Mouse (Mus musculus): ENCODE results near the gene Akap14. TPM values are rescaled to one million over a fixed set of nuclear protein-coding genes. Genes with fewer than 3 reads are reported as not detected.
"Not testable (repeated sequence)": the region's sequence is repeated elsewhere in the genome, so short reads cannot be mapped to it uniquely, and the experiment has no call there.

Gene Akap14
- 0.14 and 0.29 TPM in 2 replicates for polyA plus RNA-seq (2015; fragmentation: Nextera tagmentation; extraction: Ambion mirVana)

- Histone ChIP-seq H3K9ac (replicated peaks) (no peak within 1 kb of the TSS), H3K9me3 (replicated peaks) (no peaks in the 10 kb centered on the region), H3K36me3 (no peaks in the 10 kb centered on the region), H3K27ac (replicated peaks) (no peak within 1 kb of the TSS), H3K4me3 (replicated peaks) (no peak within 1 kb of the TSS), H3K4me1 (no peaks in the 10 kb centered on the region), H3K27me3 (replicated peaks) (no peaks in the 10 kb centered on the region), H3K4me2 (no peak within 1 kb of the TSS)
- no peak for ATAC-seq (ENCODE audit: low FRiP score)
- WGBS: 49% methylated on average over 5 of the region's 5 CpGs
These were observed at the start of gene Akap14 for GRCm38 (mm10) chrX:37168742-37169141. Gene Akap14, minus strand, starts transcription at chrX:37168842.

GRCm38 (mm10) chrX:37210941-37211340 is 42.3 kb upstream of the Akap14 start, which contains the start of gene Gm9:
Gene Gm9, minus strand, starts transcription at chrX:37211041.
- ATAC-seq (ENCODE audit: low FRiP score): no peak
- Histone ChIP-seq H3K27ac (replicated peaks) (no peak within 1 kb of the TSS), H3K27me3 (replicated peaks) (no peaks in the 10 kb centered on the region), H3K9ac (replicated peaks) (no peak within 1 kb of the TSS), H3K36me3 (no peaks in the 10 kb centered on the region), H3K4me3 (replicated peaks) (no peak within 1 kb of the TSS), H3K9me3 (replicated peaks) (no peaks in the 10 kb centered on the region), H3K4me1 (no peaks in the 10 kb centered on the region), H3K4me2 (no peak within 1 kb of the TSS)
- 90% methylated on average over 10 of the region's 10 CpGs for WGBS

DNA sequence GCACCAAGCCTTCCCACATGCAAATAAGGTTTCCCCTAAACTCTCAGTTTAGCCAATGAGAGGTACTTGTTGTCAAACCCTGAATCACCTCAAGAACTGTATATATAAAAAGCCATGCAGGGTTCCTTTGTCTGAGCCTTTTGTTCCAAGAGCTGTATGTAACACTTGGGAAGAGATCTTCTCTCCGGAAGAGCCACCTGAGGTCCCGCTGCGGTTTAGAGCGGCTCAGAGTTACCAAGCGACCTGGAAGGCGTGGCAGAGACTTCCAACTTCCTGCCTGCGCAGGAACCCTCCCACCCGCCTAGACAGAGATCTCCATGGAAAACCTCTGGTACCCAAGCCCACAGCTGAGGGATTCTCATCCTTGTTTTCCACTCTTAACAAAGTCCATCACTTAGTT is 30.0 kb upstream of the Akap14 start:
- Histone ChIP-seq H3K36me3 (no peaks in the 10 kb centered on the region), H3K4me2 (no peak overlapping the region), H3K27ac (replicated peaks) (no peak overlapping the region), H3K27me3 (replicated peaks) (no peaks in the 10 kb centered on the region), H3K4me3 (replicated peaks) (no peak overlapping the region), H3K4me1 (no peaks in the 10 kb centered on the region), H3K9me3 (replicated peaks) (no peaks in the 10 kb centered on the region), H3K9ac (replicated peaks) (no peak overlapping the region)
- WGBS: 58% methylated on average over 8 of the region's 8 CpGs
- no peak for ATAC-seq (ENCODE audit: low FRiP score)

GRCm38 (mm10) chrX:37191744-37192379 is 23.2 kb upstream of the Akap14 start:
- Histone ChIP-seq H3K27ac (replicated peaks) (peak overlapping the region; percentile 84), H3K9ac (replicated peaks) (peak overlapping the region; percentile 51), H3K4me3 (replicated peaks) (peak overlapping the region; percentile 53), H3K4me2 (peak overlapping the region; percentile 57), H3K27me3 (replicated peaks) (no peaks in the 10 kb centered on the region), H3K9me3 (replicated peaks) (no peaks in the 10 kb centered on the region), H3K4me1 (peaks cover 16% of the 10 kb centered on the region; the same call in 1 of the 2 replicates), H3K36me3 (0 out of 2 replicates have a peak, but pooled peaks cover 2% of the 10 kb centered on the region)
- 23% methylated on average over 28 of the region's 28 CpGs for WGBS
- peak; percentile 56 for ATAC-seq (ENCODE audit: low FRiP score)

- Histone ChIP-seq H3K9me3 (replicated peaks) (no peaks in the 10 kb centered on the region), H3K4me3 (replicated peaks) (peak within 1 kb of the TSS; percentile 53), H3K4me1 (peaks cover 16% of the 10 kb centered on the region; the same call in 1 of the 2 replicates), H3K4me2 (peak within 1 kb of the TSS; percentile 57), H3K9ac (replicated peaks) (peak within 1 kb of the TSS; percentile 51), H3K36me3 (0 out of 2 replicates have a peak, but pooled peaks cover 2% of the 10 kb centered on the region), H3K27ac (replicated peaks) (peak within 1 kb of the TSS; percentile 84), H3K27me3 (replicated peaks) (no peaks in the 10 kb centered on the region)
- ATAC-seq (ENCODE audit: low FRiP score): peak; percentile 92
- 20% methylated on average over 62 of the region's 63 CpGs for WGBS
These were observed 22.6 kb upstream of the Akap14 start, which contains the start of the genes Ndufa1 and Rnf113a1 for GRCm38 (mm10) chrX:37191105-37191743. Gene Ndufa1, minus strand, starts transcription at chrX:37191163. Gene Rnf113a1, plus strand, starts transcription at chrX:37191245.

DNA sequence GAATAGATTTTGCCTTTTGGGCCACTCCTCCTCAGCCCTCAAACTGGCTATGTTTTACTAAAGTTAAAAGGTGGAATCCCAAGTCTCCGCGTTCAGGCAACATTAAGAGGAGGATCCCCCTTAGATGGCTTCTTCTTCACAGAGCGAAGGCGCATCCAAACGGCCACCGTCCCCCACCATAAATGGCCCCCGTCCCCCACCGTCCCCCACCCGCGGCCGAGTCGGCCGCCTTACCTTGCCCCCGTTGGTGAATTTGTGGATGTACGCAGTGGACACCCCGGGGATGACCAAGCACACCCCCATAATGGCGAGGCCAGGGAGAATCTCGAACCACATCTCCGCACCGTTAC is 22.1 kb upstream of the Akap14 start:
- Histone ChIP-seq H3K4me3 (replicated peaks) (peak overlapping the region; percentile 53), H3K27ac (replicated peaks) (peak overlapping the region; percentile 84), H3K9me3 (replicated peaks) (no peaks in the 10 kb centered on the region), H3K36me3 (0 out of 2 replicates have a peak, but pooled peaks cover 2% of the 10 kb centered on the region), H3K9ac (replicated peaks) (peak overlapping the region; percentile 51), H3K4me2 (peak overlapping the region; percentile 57), H3K27me3 (replicated peaks) (no peaks in the 10 kb centered on the region), H3K4me1 (peaks cover 16% of the 10 kb centered on the region; the same call in 1 of the 2 replicates)
- WGBS: 24% methylated on average over 20 of the region's 20 CpGs
- peak; percentile 57; the same call in 1 of the 2 replicates for ATAC-seq (ENCODE audit: low FRiP score)

- 78% methylated on average over 8 of the region's 8 CpGs for WGBS
- H3K4me2 ChIP-seq; H3K36me3 ChIP-seq; H3K4me3 ChIP-seq (replicated peaks); H3K9ac ChIP-seq (replicated peaks); H3K4me1 ChIP-seq; H3K27ac ChIP-seq (replicated peaks); H3K27me3 ChIP-seq (replicated peaks); ATAC-seq (ENCODE audit: low FRiP score); H3K9me3 ChIP-seq (replicated peaks): not testable (repeated sequence)
These were observed 15.8 kb upstream of the Akap14 start for GRCm38 (mm10) chrX:37184401-37184800.

GRCm38 (mm10) chrX:37167085-37167484 is 1.6 kb downstream of the Akap14 start:
- ATAC-seq (ENCODE audit: low FRiP score): no peak
- WGBS: 43% methylated on average over 3 of the region's 3 CpGs
- Histone ChIP-seq H3K4me3 (replicated peaks) (no peak overlapping the region), H3K36me3 (no peaks in the 10 kb centered on the region), H3K27me3 (replicated peaks) (no peaks in the 10 kb centered on the region), H3K9me3 (replicated peaks) (no peaks in the 10 kb centered on the region), H3K4me2 (no peak overlapping the region), H3K27ac (replicated peaks) (no peak overlapping the region), H3K9ac (replicated peaks) (no peak overlapping the region), H3K4me1 (no peaks in the 10 kb centered on the region)

DNA sequence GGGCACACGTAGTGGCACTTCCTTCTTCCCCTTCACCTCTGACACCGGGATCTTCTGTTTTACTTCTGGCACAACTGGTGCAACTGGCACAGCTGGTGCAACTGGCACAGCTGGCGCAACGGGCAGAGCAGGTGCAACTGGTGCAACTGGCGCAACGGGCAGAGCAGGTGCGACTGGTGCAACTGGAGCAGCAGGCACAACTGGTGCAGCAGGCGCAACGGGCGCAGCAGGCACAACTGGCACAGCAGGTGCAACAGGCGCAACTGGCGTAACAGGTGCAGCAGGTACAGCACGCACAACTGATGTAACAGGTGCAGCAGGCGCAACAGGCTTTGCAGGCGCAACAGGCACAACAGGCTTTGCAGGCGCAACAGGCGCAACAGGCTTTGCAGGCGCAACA is 5.5 kb downstream of the Akap14 start:
- no peaks in the 10 kb centered on the region for H3K27me3 ChIP-seq (replicated peaks)
- H3K4me2 ChIP-seq: no peak overlapping the region
- WGBS: 77% methylated on average over 18 of the region's 18 CpGs
- no peak overlapping the region for H3K4me3 ChIP-seq (replicated peaks)
- H3K36me3 ChIP-seq: no peaks in the 10 kb centered on the region
- no peaks in the 10 kb centered on the region for H3K9me3 ChIP-seq (replicated peaks)
- no peak for ATAC-seq (ENCODE audit: low FRiP score)
- no peak overlapping the region for H3K9ac ChIP-seq (replicated peaks)
- no peaks in the 10 kb centered on the region for H3K4me1 ChIP-seq
- H3K27ac ChIP-seq (replicated peaks): no peak overlapping the region

DNA sequence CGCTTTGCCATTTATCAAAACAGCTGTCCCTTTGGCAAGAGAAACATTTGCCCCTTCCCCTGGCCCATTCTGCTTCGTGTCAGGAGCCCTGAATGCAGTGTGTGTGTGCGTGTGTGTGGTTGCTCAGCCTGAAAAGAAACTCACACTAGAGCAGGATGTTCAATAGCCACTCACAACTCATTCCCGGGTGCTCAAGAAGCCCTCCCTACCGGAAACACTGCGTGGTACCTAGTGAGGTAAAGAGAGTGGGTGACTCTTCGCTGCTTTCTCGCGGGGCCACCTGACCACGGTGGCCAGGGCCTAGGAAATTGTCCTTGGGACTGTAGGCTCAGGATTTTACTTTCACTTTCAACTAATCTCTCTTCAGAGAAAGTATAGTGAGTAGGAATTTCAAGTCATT is 7.5 kb downstream of the Akap14 start:
- WGBS: 75% methylated on average over 10 of the region's 10 CpGs
- Histone ChIP-seq H3K9me3 (replicated peaks) (no peaks in the 10 kb centered on the region), H3K27me3 (replicated peaks) (no peaks in the 10 kb centered on the region)

DNA sequence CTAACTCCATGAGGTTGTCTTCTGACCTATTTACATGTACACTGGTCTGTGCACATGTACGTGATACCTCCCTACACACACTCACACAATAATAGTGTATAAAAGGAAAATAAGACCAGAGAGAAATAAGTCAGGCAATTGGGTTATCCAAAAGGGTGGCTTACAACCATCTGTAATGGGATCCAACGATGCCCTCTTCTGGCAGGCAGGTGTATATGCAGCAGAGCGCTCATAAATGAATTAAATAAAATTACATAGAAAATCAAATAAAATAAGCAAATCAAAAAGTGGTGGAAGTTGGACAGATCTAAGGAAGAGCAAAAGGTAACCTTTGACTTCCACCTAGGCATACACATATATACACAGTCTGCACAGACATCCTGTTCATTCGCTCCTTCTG is 10.8 kb downstream of the Akap14 start:
- H3K4me2 ChIP-seq: no peak overlapping the region
- ATAC-seq (ENCODE audit: low FRiP score): no peak
- 67% methylated on average over 4 of the region's 4 CpGs for whole genome bisulfite sequencing
- H3K36me3 ChIP-seq: no peaks in the 10 kb centered on the region
- H3K27ac ChIP-seq (replicated peaks): no peak overlapping the region
- no peak overlapping the region for H3K4me3 ChIP-seq (replicated peaks)
- H3K27me3 ChIP-seq (replicated peaks): no peaks in the 10 kb centered on the region
- H3K9me3 ChIP-seq (replicated peaks): no peaks in the 10 kb centered on the region
- no peak overlapping the region for H3K9ac ChIP-seq (replicated peaks)
- no peaks in the 10 kb centered on the region for H3K4me1 ChIP-seq

More for the DNA sequence above, 7.5 kb downstream of the Akap14 start:
- H3K9ac ChIP-seq (replicated peaks): no peak overlapping the region
- H3K4me2 ChIP-seq: no peak overlapping the region
- no peak for ATAC-seq (ENCODE audit: low FRiP score)
- no peak overlapping the region for H3K27ac ChIP-seq (replicated peaks)
- no peaks in the 10 kb centered on the region for H3K36me3 ChIP-seq
- H3K4me3 ChIP-seq (replicated peaks): no peak overlapping the region
- H3K4me1 ChIP-seq: no peaks in the 10 kb centered on the region

GRCm38 (mm10) chrX:37144954-37145353 is 23.7 kb downstream of the Akap14 start:
- Histone ChIP-seq H3K9me3 (replicated peaks) (no peaks in the 10 kb centered on the region), H3K36me3 (peaks cover 16% of the 10 kb centered on the region; the same call in 1 of the 2 replicates), H3K9ac (replicated peaks) (no peak overlapping the region), H3K4me3 (replicated peaks) (no peak overlapping the region), H3K27me3 (replicated peaks) (no peaks in the 10 kb centered on the region), H3K4me1 (no peaks in the 10 kb centered on the region), H3K27ac (replicated peaks) (no peak overlapping the region), H3K4me2 (no peak overlapping the region)
- WGBS: 96% methylated on average over 2 of the region's 2 CpGs
- ATAC-seq (ENCODE audit: low FRiP score): no peak

Measured in neural tube, embryonic 15.5 days (tissue).